Mouse (Mus musculus) neural tube, embryonic 11.5 days (tissue): ENCODE data around the gene Cers6. TPM values are rescaled to one million over a fixed set of nuclear protein-coding genes. Genes with fewer than 3 reads are reported as not detected.

Source experiments
- ATAC-seq: fragments of 200-750 bp; cut with Nextera tagmentation; 2 replicates; pipeline ENCODE4 v1.8.0; 2017; ENCODE audit warnings: moderate number of reproducible peaks, mild to moderate bottlenecking, moderate TSS enrichment, moderate library complexity; ENCODE audit not compliant: insufficient read depth, low FRiP score, low TSS enrichment
- DNase-seq: peaks from one replicate; pipeline ENCODE4 v3.0.0-alpha.2; 2015; ENCODE audit warnings: low spot score
- H3K27ac ChIP-seq: fragments of 300-500 bp; sonication (generic); 2 replicates; pipeline ENCODE4 v1.5.1; 2014; ENCODE audit warnings: low read depth, mild to moderate bottlenecking, low read length
- H3K27me3 ChIP-seq: fragments of 300-500 bp; sonication (generic); 2 replicates; pipeline ENCODE4 v1.6.1; 2014; ENCODE audit warnings: mild to moderate bottlenecking, low read length, mixed read lengths; ENCODE audit not compliant: control insufficient read depth, insufficient read depth
- H3K36me3 ChIP-seq: fragments of 300-500 bp; sonication (generic); 2 replicates; pipeline ENCODE4 v1.6.1; 2014; ENCODE audit warnings: mild to moderate bottlenecking, low read length, moderate library complexity, mixed read lengths; ENCODE audit not compliant: control insufficient read depth, insufficient read depth
- H3K4me1 ChIP-seq: fragments of 300-500 bp; sonication (generic); 2 replicates; pipeline ENCODE4 v1.6.1; 2014; ENCODE audit warnings: low read length, mixed read lengths; ENCODE audit not compliant: control insufficient read depth, insufficient read depth
- H3K4me2 ChIP-seq: fragments of 300-500 bp; sonication (generic); 2 replicates; pipeline ENCODE4 v1.6.1; 2014; ENCODE audit warnings: low read depth, mild to moderate bottlenecking, moderate library complexity
- H3K4me3 ChIP-seq: fragments of 300-500 bp; sonication (generic); 2 replicates; pipeline ENCODE4 v1.5.1; 2014; ENCODE audit warnings: low read depth, low read length
- H3K9ac ChIP-seq: fragments of 300-500 bp; sonication (generic); 2 replicates; pipeline ENCODE4 v1.6.1; 2014; ENCODE audit warnings: mild to moderate bottlenecking, low read length
- H3K9me3 ChIP-seq: fragments of 300-500 bp; sonication (generic); 2 replicates; pipeline ENCODE4 v1.6.1; 2016; ENCODE audit warnings: low read length; ENCODE audit not compliant: control insufficient read depth
- WGBS: fragments of 180-500 bp; shearing (Covaris S2); extraction: QIAGEN DNeasy Blood & Tissue Kit; methylation state at CpG from one replicate; pipeline ENCODE4 v1.1.7; 2014; 5-methylcytosine and 5-hydroxymethylcytosine counted together
- polyA plus RNA-seq: library from polyadenylated mRNA; unstranded; fragments of >200 nt; fragmentation: Nextera tagmentation; extraction: Ambion mirVana; gene quantifications from 2 replicates; pipeline ENCODE4 v1.2.1, GENCODE M21; 2014

Gene Cers6
- polyA plus RNA-seq, 1 experiment from 2014 or later: 64.9 TPM

GRCm38 (mm10) chr2:68860391-68860790 is 850 bp upstream of the Cers6 start:
- no peak for ATAC-seq
- H3K4me1 ChIP-seq: 0 out of 2 replicates have a peak, but pooled peaks cover 5% of the 10 kb centered on the region

GRCm38 (mm10) chr2:68861721-68862463 is 651 bp downstream of the Cers6 start:
- Histone ChIP-seq H3K27ac (peak overlapping the region; percentile 75), H3K4me3 (peak overlapping the region; percentile 84), H3K9me3 (no peaks in the 10 kb centered on the region), H3K9ac (peak overlapping the region; percentile 93), H3K36me3 (no peaks in the 10 kb centered on the region), H3K4me2 (peak overlapping the region; percentile 87), H3K4me1 (0 out of 2 replicates have a peak, but pooled peaks cover 5% of the 10 kb centered on the region), H3K27me3 (no peaks in the 10 kb centered on the region)
- whole genome bisulfite sequencing: under 1% methylated on average over 64 of the region's 64 CpGs
- peak; percentile 54 for ATAC-seq
- peak; percentile 76 for DNase-seq

More at GRCm38 (mm10) chr2:68860391-68860790, 850 bp upstream of the Cers6 start:
- H3K27me3 ChIP-seq: no peaks in the 10 kb centered on the region
- no peak for DNase-seq
- no peak overlapping the region for H3K27ac ChIP-seq
- H3K4me3 ChIP-seq: no peak overlapping the region
- WGBS: 69% methylated on average over 2 of the region's 2 CpGs
- no peaks in the 10 kb centered on the region for H3K9me3 ChIP-seq
- peak overlapping the region; percentile 87; the same call in 1 of the 2 replicates for H3K4me2 ChIP-seq
- no peaks in the 10 kb centered on the region for H3K36me3 ChIP-seq
- no peak overlapping the region for H3K9ac ChIP-seq

- Histone ChIP-seq H3K4me1 (0 out of 2 replicates have a peak, but pooled peaks cover 5% of the 10 kb centered on the region), H3K27ac (peak overlapping the region; percentile 75), H3K4me2 (peak overlapping the region; percentile 87), H3K27me3 (no peaks in the 10 kb centered on the region), H3K4me3 (peak overlapping the region; percentile 84), H3K9me3 (no peaks in the 10 kb centered on the region), H3K36me3 (no peaks in the 10 kb centered on the region), H3K9ac (peak overlapping the region; percentile 93)
- WGBS: 9% methylated on average over 15 of the region's 15 CpGs
- no peak for DNase-seq
- ATAC-seq: no peak
Observed at GRCm38 (mm10) chr2:68862464-68863266, 1.4 kb downstream of the Cers6 start.

GRCm38 (mm10) chr2:68863561-68863960 is 2.3 kb downstream of the Cers6 start:
- ATAC-seq (no peak), DNase-seq (peak; percentile 54)
- H3K4me3 ChIP-seq: peak overlapping the region; percentile 84
- 16% methylated on average over 6 of the region's 6 CpGs for WGBS
- H3K9ac ChIP-seq: peak overlapping the region; percentile 93
- H3K9me3 ChIP-seq: no peaks in the 10 kb centered on the region
- H3K36me3 ChIP-seq: no peaks in the 10 kb centered on the region
- 0 out of 2 replicates have a peak, but pooled peaks cover 5% of the 10 kb centered on the region for H3K4me1 ChIP-seq
- H3K4me2 ChIP-seq: peak overlapping the region; percentile 87
- no peak overlapping the region for H3K27ac ChIP-seq
- no peaks in the 10 kb centered on the region for H3K27me3 ChIP-seq

GRCm38 (mm10) chr2:68864366-68864765 is 3.1 kb downstream of the Cers6 start:
- 79% methylated on average over 2 of the region's 2 CpGs for WGBS
- Histone ChIP-seq H3K27me3 (no peaks in the 10 kb centered on the region), H3K4me3 (no peak overlapping the region), H3K4me2 (no peak overlapping the region; the same call in 1 of the 2 replicates), H3K4me1 (0 out of 2 replicates have a peak, but pooled peaks cover 5% of the 10 kb centered on the region), H3K27ac (no peak overlapping the region), H3K36me3 (no peaks in the 10 kb centered on the region), H3K9me3 (no peaks in the 10 kb centered on the region), H3K9ac (no peak overlapping the region)
- ATAC-seq (no peak), DNase-seq (no peak)

GRCm38 (mm10) chr2:68867148-68867547 is 5.9 kb downstream of the Cers6 start:
- H3K27me3 ChIP-seq: no peaks in the 10 kb centered on the region
- H3K4me2 ChIP-seq: no peak overlapping the region
- no peak overlapping the region for H3K4me3 ChIP-seq
- 0 out of 2 replicates have a peak, but pooled peaks cover 3% of the 10 kb centered on the region for H3K4me1 ChIP-seq
- whole genome bisulfite sequencing: 79% methylated on average over 4 of the region's 4 CpGs
- H3K9ac ChIP-seq: no peak overlapping the region
- ATAC-seq: no peak
- no peaks in the 10 kb centered on the region for H3K36me3 ChIP-seq
- no peak overlapping the region for H3K27ac ChIP-seq
- DNase-seq: no peak
- H3K9me3 ChIP-seq: no peaks in the 10 kb centered on the region

GRCm38 (mm10) chr2:68870999-68871780 is 9.9 kb downstream of the Cers6 start:
- H3K4me2 ChIP-seq: no peak overlapping the region
- ATAC-seq (no peak), DNase-seq (no peak)
- WGBS: 83% methylated on average over 17 of the region's 17 CpGs
- no peaks in the 10 kb centered on the region for H3K27me3 ChIP-seq
- no peaks in the 10 kb centered on the region for H3K9me3 ChIP-seq
- 0 out of 2 replicates have a peak, but pooled peaks cover 3% of the 10 kb centered on the region for H3K4me1 ChIP-seq
- no peak overlapping the region for H3K9ac ChIP-seq
- H3K36me3 ChIP-seq: no peaks in the 10 kb centered on the region
- no peak overlapping the region for H3K4me3 ChIP-seq
- H3K27ac ChIP-seq: no peak overlapping the region

- H3K4me1 ChIP-seq: 0 out of 2 replicates have a peak, but pooled peaks cover 3% of the 10 kb centered on the region
- no peaks in the 10 kb centered on the region for H3K9me3 ChIP-seq
- H3K4me3 ChIP-seq: no peak overlapping the region
- no peaks in the 10 kb centered on the region for H3K36me3 ChIP-seq
- 90% methylated on average over 6 of the region's 6 CpGs for WGBS
- H3K9ac ChIP-seq: no peak overlapping the region
- no peak overlapping the region for H3K27ac ChIP-seq
- no peaks in the 10 kb centered on the region for H3K27me3 ChIP-seq
- DNase-seq: no peak
- ATAC-seq: no peak
- H3K4me2 ChIP-seq: no peak overlapping the region
Observed at GRCm38 (mm10) chr2:68873086-68873485, 11.8 kb downstream of the Cers6 start.
